Mouse (Mus musculus) kidney, adult 11 months (tissue): ENCODE results near the gene Lsm6.
"Not testable (repeated sequence)": the region's sequence is repeated elsewhere in the genome, so short reads cannot be mapped to it uniquely, and the experiment has no call there.

ENCODE experiments used
- DNase-seq: peaks from one replicate; pipeline ENCODE4 v3.0.0; 2022

The Lsm6 gene

DNA sequence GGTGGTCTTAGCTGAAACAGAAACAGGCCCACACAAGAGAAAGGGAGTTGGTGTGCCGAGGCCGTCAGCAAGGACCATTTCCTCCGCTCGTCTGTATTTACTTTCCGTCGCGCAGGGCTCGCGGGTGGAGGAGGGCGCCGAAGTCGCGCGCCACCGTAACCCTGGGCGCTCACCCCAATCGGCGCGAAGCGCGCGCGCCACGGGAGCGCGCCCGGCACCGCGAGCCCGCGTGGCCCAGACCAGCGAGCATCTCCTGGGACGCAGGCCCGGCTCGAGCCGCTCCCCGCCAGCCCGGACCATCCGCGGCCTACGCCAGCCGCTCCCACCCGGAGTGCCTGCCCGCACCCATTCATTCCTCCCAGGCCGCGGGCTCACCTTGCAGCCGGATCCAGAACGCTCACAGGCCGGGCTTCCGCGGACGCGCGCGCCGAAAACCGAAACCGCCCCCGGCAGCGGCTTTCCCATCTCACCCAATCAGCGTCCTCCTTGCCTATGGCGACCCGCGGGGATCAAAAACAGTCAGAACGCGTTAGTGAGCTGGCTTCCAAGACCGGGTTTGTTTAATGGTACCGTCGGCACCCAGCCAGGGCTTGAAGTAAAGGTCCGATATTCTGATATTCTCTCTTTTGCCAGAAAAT is at the start of gene Lsm6:
Gene Lsm6, minus strand, starts transcription at position 468 of the 638 bp plus-strand sequence.
- DNase-seq, result peak; percentile 96

DNA sequence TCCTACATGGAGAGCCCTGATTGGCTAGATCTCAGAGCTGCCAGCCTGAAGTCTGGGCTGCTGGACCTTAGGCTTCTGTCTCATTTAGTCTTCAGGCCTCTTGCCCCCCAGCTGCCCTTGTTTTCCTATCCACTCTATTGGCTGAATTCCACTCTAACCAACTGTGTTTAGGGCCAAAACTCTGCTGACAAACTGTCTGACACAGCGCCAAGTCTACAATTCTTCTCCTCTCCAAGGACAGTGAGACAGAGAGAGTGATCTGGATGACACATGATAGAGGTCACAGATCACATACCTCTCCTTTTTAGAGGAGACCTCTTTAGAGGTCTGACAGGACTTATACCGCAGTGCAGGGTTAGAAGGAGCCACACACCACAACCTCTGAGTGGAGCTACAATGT is 46.1 kb upstream of the Lsm6 start:
- DNase-seq, result no peak

DNA sequence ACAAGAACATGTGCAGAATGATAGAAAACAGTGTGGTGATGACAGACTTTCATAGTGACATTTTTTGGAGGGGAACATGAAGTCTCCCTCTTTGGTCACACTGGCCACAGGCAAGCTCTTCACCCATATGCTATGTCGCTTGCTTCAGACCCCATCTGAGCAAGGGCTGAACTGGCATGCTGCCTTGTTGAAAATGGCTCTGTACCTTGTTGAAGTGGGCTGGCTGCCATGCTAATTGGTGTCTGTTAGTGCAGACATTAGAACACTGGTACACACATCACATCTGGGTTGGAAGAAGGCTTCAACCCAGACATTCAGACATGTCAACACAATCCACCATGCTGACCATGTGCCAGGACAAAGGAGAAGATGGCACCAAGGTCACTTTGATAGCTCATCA is 42.1 kb upstream of the Lsm6 start:
- no peak for DNase-seq

- DNase-seq, result no peak
Measured at GRCm38 (mm10) chr8:78862046-78862445, 41.1 kb upstream of the Lsm6 start.

DNA sequence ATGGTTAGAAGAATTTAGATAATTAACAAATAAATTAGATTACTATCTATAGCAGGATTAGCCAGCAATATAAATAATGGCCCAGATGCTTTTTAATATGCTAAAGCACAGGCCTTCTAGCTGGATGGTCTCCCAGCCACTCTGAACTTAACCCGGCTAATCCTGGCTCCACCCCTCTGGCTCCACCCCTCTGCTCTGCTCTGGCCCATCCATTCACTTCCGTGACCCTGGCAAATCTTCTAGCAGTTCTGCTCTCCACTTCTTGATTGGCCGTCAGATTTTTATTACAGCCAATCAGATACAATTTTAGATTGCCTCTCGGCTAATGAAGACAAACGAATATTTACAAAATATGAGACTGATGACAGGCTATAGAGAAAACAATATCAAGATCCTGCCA is 39.8 kb upstream of the Lsm6 start:
- DNase-seq, result no peak

- no peak for DNase-seq
Measured at GRCm38 (mm10) chr8:78857421-78857820, 36.5 kb upstream of the Lsm6 start.

DNA sequence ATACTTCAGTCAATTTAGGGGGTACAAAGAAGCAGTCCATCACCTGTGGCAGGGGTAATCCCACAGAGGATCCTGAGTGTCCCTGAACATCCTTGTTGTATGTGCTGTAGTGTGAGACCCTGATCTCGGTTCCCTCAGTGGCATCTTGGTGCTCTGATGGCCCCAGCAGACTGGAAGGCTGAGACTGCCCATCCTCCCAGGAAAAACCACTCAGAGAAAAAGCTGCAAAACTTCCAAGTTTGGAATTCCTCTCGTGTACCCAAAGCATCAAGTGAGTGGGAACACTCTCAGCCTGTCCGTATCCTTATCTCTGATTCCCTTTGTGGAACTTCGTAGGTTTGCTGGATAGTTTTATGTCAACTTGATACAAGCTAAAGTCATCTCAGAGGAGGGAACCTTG is 31.3 kb upstream of the Lsm6 start:
- DNase-seq, result no peak

DNA sequence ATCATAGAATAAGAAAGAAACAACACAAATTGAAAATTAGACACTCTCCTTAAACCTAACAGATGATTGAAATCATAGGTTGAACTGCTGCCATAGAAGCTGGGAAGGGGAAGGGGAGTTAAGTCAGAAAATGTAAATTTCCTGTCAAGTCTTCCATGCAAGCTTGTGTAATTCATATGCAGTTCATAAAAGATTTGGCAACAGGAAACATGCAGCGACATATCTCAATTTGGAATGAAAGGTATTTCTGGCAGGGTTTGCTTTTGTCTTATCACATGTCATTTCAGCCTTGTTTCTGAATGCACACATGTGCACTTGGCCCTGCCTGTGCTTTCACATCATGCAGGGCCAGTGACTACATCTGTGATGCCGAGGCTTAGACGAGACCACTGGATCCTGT is 26.3 kb upstream of the Lsm6 start:
- no peak for DNase-seq

GRCm38 (mm10) chr8:78844559-78844958 is 23.6 kb upstream of the Lsm6 start:
- no peak for DNase-seq

DNA sequence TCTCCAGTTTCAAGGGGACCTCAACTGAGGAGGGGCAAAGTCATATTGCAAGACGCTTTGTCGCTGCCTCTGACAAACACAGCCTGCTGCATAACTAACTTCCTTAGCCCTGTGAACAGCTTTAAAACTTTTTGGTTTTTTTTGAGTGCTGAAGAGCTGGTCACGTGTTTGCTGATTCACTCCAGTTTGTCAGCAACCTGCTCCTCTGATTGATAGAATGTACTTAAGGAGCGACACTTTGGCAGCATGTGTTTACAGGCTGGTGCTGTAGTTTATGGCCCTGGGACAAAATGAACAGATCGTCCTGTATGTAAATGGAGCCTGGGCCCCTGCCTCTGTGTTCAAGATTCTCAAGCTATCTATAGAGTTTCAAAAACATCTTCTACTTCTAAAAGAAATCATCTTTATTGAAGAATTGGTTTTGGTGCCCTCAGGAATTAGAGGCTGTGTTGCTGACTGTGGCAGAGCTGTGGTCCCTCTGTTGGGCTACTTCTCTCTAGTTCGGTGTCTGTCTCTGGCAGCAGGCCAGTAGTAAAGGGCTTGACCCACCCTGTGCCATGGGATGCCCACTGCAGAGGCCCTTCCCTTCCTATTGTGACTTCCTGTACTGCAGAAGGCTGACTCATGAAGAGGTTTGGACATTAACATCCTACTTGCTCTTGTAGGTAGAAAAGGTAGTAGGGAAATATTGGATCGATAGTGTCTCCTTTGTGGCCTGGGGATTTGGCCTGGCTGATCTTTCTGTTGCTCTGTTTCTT is 17.9 kb upstream of the Lsm6 start:
- no peak for DNase-seq

DNA sequence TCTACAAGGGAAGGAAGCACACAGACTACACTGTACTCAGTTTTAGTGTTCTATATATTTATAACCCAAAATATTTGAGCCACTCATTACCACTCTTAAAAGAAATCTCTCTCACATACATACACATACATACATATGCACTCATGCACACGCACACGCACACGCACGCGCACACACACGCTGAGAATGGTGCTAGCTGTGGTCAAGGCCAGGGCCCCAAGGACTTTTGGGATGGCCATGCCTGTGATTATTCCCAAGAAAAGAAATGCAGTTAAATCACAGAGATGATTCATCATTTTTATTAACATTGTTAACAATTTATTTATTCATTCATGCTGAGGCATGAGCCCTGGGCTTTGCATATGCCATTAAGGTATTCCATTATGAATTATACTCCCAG is 15.2 kb upstream of the Lsm6 start:
- DNase-seq, result no peak

DNA sequence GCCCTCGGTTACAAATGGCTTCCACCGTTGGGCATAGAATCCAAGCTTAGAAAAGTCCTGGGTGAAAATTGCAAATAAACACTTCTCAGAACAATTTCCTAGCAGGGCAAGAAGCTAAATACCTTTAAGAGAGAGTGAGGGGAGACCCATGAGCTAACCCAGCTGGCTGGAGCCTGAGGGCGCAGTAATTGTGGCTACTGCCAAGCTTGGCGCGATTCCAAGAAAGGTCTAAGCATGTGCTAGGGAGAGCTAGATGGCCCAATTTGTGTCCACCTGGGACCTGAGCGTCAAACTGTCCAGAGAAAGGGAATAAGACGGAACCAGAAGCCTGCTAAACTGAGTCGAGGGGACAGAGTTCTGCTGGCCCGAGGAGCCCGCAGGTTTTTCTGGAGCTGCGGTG is 7.5 kb upstream of the Lsm6 start:
- no peak for DNase-seq

DNA sequence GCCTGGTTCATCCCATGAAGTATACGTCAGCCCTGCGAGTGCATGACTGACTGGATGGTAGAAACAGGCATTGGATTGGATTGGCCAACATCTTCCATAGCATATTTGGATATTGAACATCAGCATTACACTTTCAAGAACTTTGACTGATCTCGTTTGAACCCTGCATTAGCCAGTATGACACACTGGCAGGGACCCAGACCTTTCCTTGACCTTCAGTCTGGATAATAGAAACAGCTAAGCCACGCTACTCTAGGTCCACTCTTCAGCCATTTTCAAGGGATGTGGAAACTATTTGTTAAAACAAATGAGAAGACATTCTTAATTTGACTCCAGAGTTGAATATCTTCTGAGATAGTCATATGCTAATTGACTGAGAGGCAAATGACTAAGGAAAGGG is 3.6 kb upstream of the Lsm6 start:
- DNase-seq, result no peak

DNA sequence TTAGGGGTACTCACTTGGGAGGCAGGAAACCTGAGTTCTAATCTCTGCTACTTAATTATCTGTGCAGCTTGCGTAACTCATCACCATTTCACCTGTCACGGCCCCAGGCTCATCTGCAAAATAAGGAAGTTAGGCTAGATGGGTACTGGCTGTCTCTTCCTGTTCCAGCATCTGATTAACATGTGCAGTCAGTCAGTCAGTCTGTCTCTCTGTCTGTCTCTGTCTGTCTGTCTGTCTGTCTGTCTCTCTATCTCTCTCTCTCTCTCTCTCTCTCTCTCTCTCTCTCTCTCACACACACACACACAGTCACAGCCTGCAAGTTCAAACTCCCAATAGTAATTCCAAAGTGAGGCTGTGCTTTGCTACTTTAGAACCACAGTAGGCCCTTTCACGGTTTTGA is 967 bp downstream of the Lsm6 start:
- DNase-seq, result not testable (repeated sequence)

DNA sequence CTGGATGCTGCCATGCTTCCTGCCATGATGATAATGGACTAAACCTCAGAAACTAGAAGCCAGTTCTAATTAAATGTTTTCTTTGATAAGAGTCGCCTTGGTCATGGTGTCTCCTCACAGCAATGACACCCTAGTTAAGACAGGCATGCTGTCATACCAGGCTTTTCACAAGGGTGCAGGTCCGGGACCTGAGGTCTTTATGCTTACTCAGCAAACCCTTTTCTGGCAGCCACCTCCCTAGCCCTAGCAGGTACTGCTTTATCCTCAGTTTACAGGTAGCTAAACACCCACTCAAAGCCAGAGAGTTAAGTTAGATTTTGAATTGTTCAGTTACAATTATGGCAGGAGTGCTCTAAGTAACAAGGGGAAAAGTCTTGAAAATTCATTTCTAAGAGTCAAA is 6.2 kb downstream of the Lsm6 start:
- DNase-seq, result no peak

DNA sequence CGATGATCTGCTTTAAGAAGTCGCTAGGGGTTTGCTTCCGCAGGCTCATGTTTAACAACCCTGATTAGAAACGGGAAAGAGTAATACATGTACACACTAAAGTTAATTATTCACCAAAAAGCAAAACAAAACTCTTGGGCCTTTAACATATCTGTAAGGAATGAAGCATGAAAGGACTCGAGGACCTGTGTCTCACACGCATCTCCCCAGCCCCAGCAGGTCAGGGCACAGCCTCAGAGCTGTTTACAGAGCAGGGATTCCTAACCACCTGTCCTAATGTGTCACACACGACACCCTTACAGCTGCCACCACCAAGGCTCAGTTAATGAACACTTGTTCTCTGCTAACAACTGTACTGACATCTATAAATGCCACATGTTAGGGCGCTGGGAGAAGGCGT is 7.9 kb downstream of the Lsm6 start:
- peak; percentile 26 for DNase-seq

- DNase-seq, result no peak
Measured at GRCm38 (mm10) chr8:78812446-78812845, 8.5 kb downstream of the Lsm6 start.

- DNase-seq, result no peak
Measured at GRCm38 (mm10) chr8:78811748-78812147, 9.2 kb downstream of the Lsm6 start.

DNA sequence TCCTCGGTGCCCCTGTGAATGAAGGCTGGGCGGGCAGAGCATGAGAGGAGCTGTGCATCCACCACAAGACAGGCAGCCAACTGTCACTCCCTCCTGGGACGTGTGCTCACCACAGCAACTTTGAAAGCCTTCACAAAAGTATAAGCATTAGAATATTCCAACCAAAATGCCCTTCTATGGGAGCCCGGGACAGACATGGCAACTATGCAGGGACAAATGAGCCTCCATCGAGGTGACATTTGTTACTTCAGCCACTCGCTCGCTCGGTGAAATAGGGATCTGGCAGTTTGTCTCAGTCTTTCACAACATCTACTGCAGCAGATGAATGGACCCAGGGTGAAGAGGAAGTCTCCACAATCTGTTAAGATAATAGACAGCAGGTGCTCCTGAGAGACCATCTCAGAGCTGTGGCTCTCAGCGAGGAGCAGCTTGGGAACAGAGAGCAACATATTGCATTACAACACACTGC is 10.7 kb downstream of the Lsm6 start:
- no peak for DNase-seq

DNA sequence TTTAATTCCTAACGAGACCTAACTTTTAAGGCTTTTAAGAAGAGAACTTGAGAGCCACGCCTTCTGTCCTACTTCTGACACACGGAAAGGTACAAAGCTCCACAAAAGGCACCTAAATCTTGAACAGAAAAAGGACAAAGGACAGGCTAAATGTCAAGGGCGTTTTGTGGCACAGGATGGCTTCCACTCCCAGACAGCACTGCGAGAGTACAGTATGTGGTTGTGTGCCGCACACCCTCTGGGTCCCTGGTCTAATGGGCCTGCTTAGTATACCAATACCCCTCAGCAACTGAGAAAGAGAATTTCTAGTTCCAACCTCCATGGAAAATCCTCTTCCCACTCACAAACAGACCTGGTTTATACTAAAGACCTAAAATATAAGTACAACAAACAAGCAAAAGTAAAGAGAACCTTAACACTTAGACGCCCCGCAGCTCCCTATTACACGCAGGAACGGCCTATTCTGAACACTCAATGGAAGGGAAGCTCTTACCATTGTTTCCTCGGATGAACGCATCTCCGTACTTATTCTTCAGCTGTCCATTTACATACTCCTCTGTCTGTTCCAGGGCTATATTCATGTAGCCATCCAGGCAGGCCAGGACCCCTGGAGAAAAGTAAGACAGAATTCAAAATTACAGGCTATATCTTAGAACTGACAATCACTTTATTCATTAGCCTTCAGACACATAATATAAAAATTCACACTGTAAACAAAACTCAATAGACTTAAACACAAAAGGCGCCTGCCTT is 11.3 kb downstream of the Lsm6 start:
- no peak for DNase-seq

- no peak for DNase-seq
Measured at GRCm38 (mm10) chr8:78808888-78809287, 12.1 kb downstream of the Lsm6 start.

- no peak for DNase-seq
Measured at GRCm38 (mm10) chr8:78808439-78808838, 12.5 kb downstream of the Lsm6 start.

DNA sequence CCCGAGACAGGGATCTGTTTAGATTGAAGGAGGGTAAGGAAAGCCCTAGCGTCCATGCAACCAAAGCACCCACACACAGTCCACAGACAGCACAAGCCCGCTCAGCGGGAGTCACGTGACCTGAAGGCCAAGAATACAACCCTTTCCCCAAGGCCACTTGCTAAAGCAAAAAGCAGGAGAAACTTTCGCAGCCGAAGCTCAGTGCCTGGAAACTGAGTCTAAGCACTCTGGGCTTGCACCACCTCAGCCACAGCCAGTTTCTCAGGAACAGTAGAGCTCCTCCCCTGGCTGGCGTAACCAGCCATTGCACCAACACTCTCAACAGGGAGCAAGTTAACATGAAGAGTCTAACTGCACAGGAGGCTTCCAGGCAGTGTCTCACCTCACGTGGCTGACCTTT is 13.7 kb downstream of the Lsm6 start:
- no peak for DNase-seq

DNA sequence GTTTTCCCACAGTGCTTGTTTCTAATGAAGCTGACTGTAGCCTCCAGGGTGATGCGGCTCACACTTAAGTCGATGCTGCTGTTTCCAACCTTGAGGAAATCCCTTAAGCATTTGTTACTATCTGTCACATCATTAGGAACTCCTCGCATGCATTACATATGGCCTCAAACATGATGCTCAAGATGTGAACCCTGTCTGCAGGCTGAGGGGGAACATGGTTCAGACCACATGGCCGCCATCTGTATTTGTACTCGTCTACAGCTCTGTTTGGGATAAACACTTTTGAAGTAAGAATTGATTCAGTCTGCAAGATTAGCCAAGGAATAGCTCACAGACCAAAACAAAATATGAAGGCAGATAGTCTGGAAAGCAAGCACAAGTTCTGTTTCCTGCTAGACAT is 14.9 kb downstream of the Lsm6 start:
- DNase-seq, result no peak
